Mouse (Mus musculus) stomach, embryonic 16.5 days (tissue): ENCODE data around the gene Arhgap17. TPM values are rescaled to one million over a fixed set of nuclear protein-coding genes. Genes with fewer than 3 reads are reported as not detected.

Source experiments
- ATAC-seq: fragments of 200-750 bp; cut with Nextera tagmentation; 2 replicates; pipeline ENCODE4 v1.8.0; 2017; ENCODE audit warnings: moderate number of reproducible peaks, moderate TSS enrichment; ENCODE audit not compliant: insufficient read depth, low FRiP score
- H3K27ac ChIP-seq: fragments of 300-500 bp; sonication (generic); 2 replicates; pipeline ENCODE4 v1.5.1; 2014; ENCODE audit warnings: low read length
- H3K27me3 ChIP-seq: fragments of 300-500 bp; sonication (generic); 2 replicates; pipeline ENCODE4 v1.6.1; 2014; ENCODE audit warnings: low read length, control low read depth, mixed read lengths; ENCODE audit not compliant: control insufficient read depth, insufficient read depth
- H3K36me3 ChIP-seq: fragments of 300-500 bp; sonication (generic); 2 replicates; pipeline ENCODE4 v1.6.1; 2014; ENCODE audit warnings: low read length; ENCODE audit not compliant: control insufficient read depth, insufficient read depth
- H3K4me1 ChIP-seq: fragments of 300-500 bp; sonication (generic); 2 replicates; pipeline ENCODE4 v1.6.1; 2014; ENCODE audit warnings: low read length, control low read depth, mixed read lengths; ENCODE audit not compliant: control insufficient read depth, insufficient read depth
- H3K4me2 ChIP-seq: fragments of 300-500 bp; sonication (generic); 2 replicates; pipeline ENCODE4 v1.6.1; 2014; ENCODE audit warnings: low read depth, low read length, mixed read lengths
- H3K4me3 ChIP-seq: fragments of 300-500 bp; sonication (generic); replicated peaks from 2 replicates; pipeline ENCODE4 v1.5.1; 2014; ENCODE audit warnings: mild to moderate bottlenecking, low read length
- H3K9ac ChIP-seq: fragments of 300-500 bp; sonication (generic); 2 replicates; pipeline ENCODE4 v1.6.1; 2014; ENCODE audit warnings: low read length
- H3K9me3 ChIP-seq: fragments of 300-500 bp; sonication (generic); replicated peaks from 2 replicates; pipeline ENCODE4 v1.6.1; 2016; ENCODE audit warnings: low read length, control low read depth; ENCODE audit not compliant: control insufficient read depth
- WGBS: fragments of 180-500 bp; shearing (Covaris S2); extraction: QIAGEN DNeasy Blood & Tissue Kit; methylation state at CpG from one replicate; pipeline ENCODE4 v1.1.7; 2014; 5-methylcytosine and 5-hydroxymethylcytosine counted together
- polyA plus RNA-seq: library from polyadenylated mRNA; unstranded; fragments of >200 nt; fragmentation: Nextera tagmentation; extraction: Ambion mirVana; gene quantifications from 2 replicates; pipeline ENCODE4 v1.2.1, GENCODE M21; 2015

The Arhgap17 gene
- polyA plus RNA-seq, 1 experiment from 2014 or later, result 17.7 TPM

DNA sequence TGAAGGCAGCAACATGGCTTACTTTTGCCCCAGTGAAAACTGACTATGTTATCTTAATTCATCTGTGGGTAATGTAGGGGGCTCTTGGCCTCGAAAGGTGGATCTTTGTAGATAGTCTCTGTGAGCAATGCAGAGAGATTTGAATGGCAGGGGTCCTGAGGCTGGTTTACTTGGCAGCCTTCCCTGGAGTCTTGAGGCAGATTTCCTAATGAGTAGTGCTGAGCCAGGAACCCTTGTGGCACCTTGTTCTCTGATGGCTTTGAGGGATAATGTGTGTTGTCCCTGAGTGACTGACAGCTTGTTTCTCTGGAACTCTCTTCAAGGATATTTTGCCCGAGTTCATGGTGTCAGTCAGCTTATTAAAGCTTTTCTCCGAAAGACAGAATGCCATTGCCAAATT lies 31.4 kb upstream of the Arhgap17 start:
- no peaks in the 10 kb centered on the region for H3K36me3 ChIP-seq
- H3K4me2 ChIP-seq, result no peak overlapping the region
- no peak overlapping the region for H3K4me3 ChIP-seq
- H3K27me3 ChIP-seq, result no peaks in the 10 kb centered on the region
- no peak overlapping the region for H3K9ac ChIP-seq
- WGBS, result 85% methylated on average over 3 of the region's 3 CpGs
- H3K4me1 ChIP-seq, result no peaks in the 10 kb centered on the region
- no peak overlapping the region for H3K27ac ChIP-seq
- H3K9me3 ChIP-seq, result no peaks in the 10 kb centered on the region
- no peak for ATAC-seq

DNA sequence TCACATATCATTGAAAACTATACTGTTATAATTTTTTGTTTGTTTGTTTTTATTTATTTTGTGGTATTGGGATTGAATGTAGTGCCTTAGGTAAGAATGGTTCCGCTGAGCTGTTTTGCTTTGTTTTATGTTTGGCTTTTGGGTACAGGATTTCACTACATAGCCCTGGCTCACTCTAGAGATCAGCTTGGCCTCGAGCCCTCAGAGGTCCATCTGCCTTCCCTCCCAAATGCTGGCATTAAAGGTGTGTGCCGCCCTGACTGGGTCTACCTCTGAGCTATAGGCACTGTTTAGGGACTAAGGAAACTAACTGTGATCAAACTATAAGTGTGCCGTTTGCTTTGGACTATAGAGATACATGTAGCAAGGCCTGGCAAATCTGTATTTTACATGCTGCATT lies 29.6 kb upstream of the Arhgap17 start:
- 84% methylated on average over 4 of the region's 4 CpGs for WGBS

GRCm38 (mm10) chr7:123398828-123399227 lies 29.1 kb upstream of the Arhgap17 start:
- H3K9ac ChIP-seq, result no peak overlapping the region

More for the DNA sequence above, 29.6 kb upstream of the Arhgap17 start:
- Histone ChIP-seq H3K4me1 (no peaks in the 10 kb centered on the region), H3K27ac (no peak overlapping the region), H3K9me3 (no peaks in the 10 kb centered on the region), H3K4me3 (no peak overlapping the region), H3K4me2 (no peak overlapping the region), H3K9ac (no peak overlapping the region), H3K36me3 (no peaks in the 10 kb centered on the region), H3K27me3 (no peaks in the 10 kb centered on the region)
- no peak for ATAC-seq

GRCm38 (mm10) chr7:123397931-123398330 lies 28.2 kb upstream of the Arhgap17 start:
- no peaks in the 10 kb centered on the region for H3K27me3 ChIP-seq
- H3K27ac ChIP-seq, result no peak overlapping the region
- H3K4me3 ChIP-seq, result no peak overlapping the region
- no peaks in the 10 kb centered on the region for H3K9me3 ChIP-seq
- no peak overlapping the region for H3K9ac ChIP-seq
- 89% methylated on average over 8 of the region's 8 CpGs for WGBS
- no peak overlapping the region for H3K4me2 ChIP-seq
- no peaks in the 10 kb centered on the region for H3K36me3 ChIP-seq
- no peaks in the 10 kb centered on the region for H3K4me1 ChIP-seq
- no peak for ATAC-seq

More at GRCm38 (mm10) chr7:123398828-123399227, 29.1 kb upstream of the Arhgap17 start:
- no peaks in the 10 kb centered on the region for H3K9me3 ChIP-seq
- H3K4me1 ChIP-seq, result no peaks in the 10 kb centered on the region
- no peak overlapping the region for H3K27ac ChIP-seq
- H3K27me3 ChIP-seq, result no peaks in the 10 kb centered on the region
- no peaks in the 10 kb centered on the region for H3K36me3 ChIP-seq
- H3K4me2 ChIP-seq, result no peak overlapping the region
- no peak overlapping the region for H3K4me3 ChIP-seq
- ATAC-seq, result peak; percentile 47; the same call in 1 of the 2 replicates
- 23% methylated on average over 7 of the region's 7 CpGs for WGBS

DNA sequence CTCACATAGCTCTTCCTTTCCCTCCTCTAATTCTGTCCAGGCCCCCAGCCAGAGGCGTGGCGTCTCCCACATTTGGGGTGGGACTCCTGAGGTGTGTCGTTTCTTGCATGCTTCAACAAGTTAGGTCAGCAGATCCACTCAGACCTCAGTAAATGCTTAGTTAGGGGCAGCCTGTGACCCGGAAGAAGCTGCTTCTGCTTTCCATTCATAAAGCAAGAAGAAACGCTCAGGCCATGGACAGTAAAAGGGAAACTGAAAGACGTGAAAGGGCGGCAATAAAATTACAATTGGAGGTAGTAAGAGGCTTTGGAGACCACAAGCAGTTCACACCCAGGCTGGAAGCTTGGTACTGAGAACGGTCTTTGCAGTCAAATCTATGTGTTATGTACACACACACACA lies 27.7 kb upstream of the Arhgap17 start:
- ATAC-seq, result no peak
- H3K4me3 ChIP-seq, result no peak overlapping the region
- WGBS, result 71% methylated on average over 8 of the region's 8 CpGs
- H3K27ac ChIP-seq, result no peak overlapping the region
- no peak overlapping the region for H3K4me2 ChIP-seq
- no peaks in the 10 kb centered on the region for H3K4me1 ChIP-seq
- H3K9ac ChIP-seq, result no peak overlapping the region
- no peaks in the 10 kb centered on the region for H3K36me3 ChIP-seq
- H3K9me3 ChIP-seq, result no peaks in the 10 kb centered on the region
- no peaks in the 10 kb centered on the region for H3K27me3 ChIP-seq

DNA sequence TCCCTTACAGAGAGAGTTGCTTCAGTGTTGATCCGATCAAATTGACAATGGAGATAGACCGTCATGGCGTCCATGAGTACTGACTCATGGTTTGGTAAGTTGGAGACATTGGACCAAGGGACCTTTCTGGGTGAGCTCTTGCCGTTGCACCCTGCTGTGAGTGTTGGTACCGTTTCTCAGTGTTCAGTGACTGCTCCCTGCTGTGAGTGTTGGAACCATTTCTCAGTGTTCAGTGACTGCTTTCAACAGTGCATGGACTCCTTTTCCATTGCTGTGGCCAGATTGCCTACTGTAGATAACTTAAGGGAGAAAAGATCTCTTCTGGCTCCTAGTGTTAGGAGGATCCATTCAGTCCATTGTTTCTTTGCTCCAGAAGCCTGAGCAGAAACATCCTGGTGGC lies 27.2 kb upstream of the Arhgap17 start:
- H3K9ac ChIP-seq, result no peak overlapping the region
- 93% methylated on average over 5 of the region's 5 CpGs for WGBS
- no peaks in the 10 kb centered on the region for H3K36me3 ChIP-seq
- H3K4me1 ChIP-seq, result no peaks in the 10 kb centered on the region
- H3K4me3 ChIP-seq, result no peak overlapping the region
- no peaks in the 10 kb centered on the region for H3K9me3 ChIP-seq
- no peak overlapping the region for H3K4me2 ChIP-seq
- H3K27ac ChIP-seq, result no peak overlapping the region
- H3K27me3 ChIP-seq, result no peaks in the 10 kb centered on the region
- ATAC-seq, result no peak

- ATAC-seq, result peak; percentile 71; the same call in 1 of the 2 replicates
- Histone ChIP-seq H3K9me3 (no peaks in the 10 kb centered on the region), H3K27ac (no peak overlapping the region)
Observed at GRCm38 (mm10) chr7:123394271-123394670, 24.6 kb upstream of the Arhgap17 start.

GRCm38 (mm10) chr7:123389686-123390280 lies 20.1 kb upstream of the Arhgap17 start:
- WGBS, result 66% methylated on average over 6 of the region's 6 CpGs

More at GRCm38 (mm10) chr7:123394271-123394670, 24.6 kb upstream of the Arhgap17 start:
- Histone ChIP-seq H3K36me3 (no peaks in the 10 kb centered on the region), H3K4me2 (no peak overlapping the region), H3K4me1 (no peaks in the 10 kb centered on the region), H3K27me3 (no peaks in the 10 kb centered on the region), H3K4me3 (no peak overlapping the region), H3K9ac (no peak overlapping the region)
- WGBS, result 70% methylated on average over 6 of the region's 6 CpGs

DNA sequence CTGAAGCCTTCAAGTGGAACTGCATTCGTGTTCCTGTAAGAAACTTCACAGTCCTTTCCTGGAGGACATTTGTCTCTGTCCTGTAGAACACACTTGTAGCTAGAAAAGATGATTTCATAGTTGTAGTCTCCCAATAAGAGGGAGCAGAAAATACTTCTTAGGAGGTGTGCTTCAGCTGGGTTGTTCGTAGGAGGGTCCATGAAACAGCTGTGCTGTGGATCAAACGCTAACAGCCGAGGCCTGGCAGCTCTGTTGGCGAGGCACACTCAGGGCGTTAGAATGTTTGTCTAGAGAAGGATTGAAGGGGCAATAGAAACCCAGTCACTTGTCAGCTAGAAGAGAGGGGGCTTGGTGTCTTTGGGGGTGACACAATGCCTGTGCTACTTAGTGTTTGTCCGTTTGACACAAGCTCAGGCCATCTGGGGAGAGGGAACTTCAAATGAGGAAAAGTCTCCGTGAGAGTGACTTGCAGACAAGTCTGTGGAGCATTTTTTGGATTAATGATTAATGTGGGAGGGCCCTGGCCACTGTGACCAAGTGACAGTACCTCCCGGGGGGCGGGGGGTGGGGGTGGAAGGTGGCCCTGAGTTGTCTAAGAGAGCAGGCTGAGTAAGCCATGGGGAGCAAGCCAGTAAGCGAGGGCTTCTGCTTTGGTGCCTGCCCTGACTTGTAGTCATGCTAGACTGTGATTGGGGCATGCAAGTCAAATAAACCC lies 16.1 kb upstream of the Arhgap17 start:
- Histone ChIP-seq H3K27ac (peak overlapping the region; percentile 77; the same call in 1 of the 2 replicates), H3K27me3 (no peaks in the 10 kb centered on the region), H3K4me2 (no peak overlapping the region), H3K9ac (no peak overlapping the region), H3K9me3 (no peaks in the 10 kb centered on the region), H3K36me3 (no peaks in the 10 kb centered on the region), H3K4me1 (peaks cover 11% of the 10 kb centered on the region), H3K4me3 (no peak overlapping the region)
- peak; percentile 90 for ATAC-seq
- WGBS, result 53% methylated on average over 11 of the region's 11 CpGs

More at GRCm38 (mm10) chr7:123389686-123390280, 20.1 kb upstream of the Arhgap17 start:
- no peak for ATAC-seq
- H3K36me3 ChIP-seq, result no peaks in the 10 kb centered on the region
- H3K9me3 ChIP-seq, result no peaks in the 10 kb centered on the region
- no peak overlapping the region for H3K4me2 ChIP-seq
- no peak overlapping the region for H3K4me3 ChIP-seq
- no peak overlapping the region for H3K9ac ChIP-seq
- H3K27me3 ChIP-seq, result no peaks in the 10 kb centered on the region
- no peak overlapping the region for H3K27ac ChIP-seq
- H3K4me1 ChIP-seq, result peaks cover 11% of the 10 kb centered on the region
